Mouse (Mus musculus) kidney, embryonic 16.5 days (tissue): ENCODE results near the gene Epas1. TPM values are rescaled to one million over a fixed set of nuclear protein-coding genes. Genes with fewer than 3 reads are reported as not detected.

Experiments used
- ATAC-seq: fragments of 200-750 bp; cut with Nextera tagmentation; 2 replicates; pipeline ENCODE4 v1.8.0; 2017; ENCODE audit warnings: moderate TSS enrichment; ENCODE audit not compliant: low FRiP score, low TSS enrichment
- H3K27ac ChIP-seq: fragments of 300-500 bp; sonication (generic); 2 replicates; pipeline ENCODE4 v1.5.1; 2014; ENCODE audit warnings: low read length
- H3K27me3 ChIP-seq: fragments of 300-500 bp; sonication (generic); 2 replicates; pipeline ENCODE4 v1.6.1; 2014; ENCODE audit warnings: low read length, control low read depth, mixed read lengths; ENCODE audit not compliant: insufficient read depth
- H3K36me3 ChIP-seq: fragments of 300-500 bp; sonication (generic); 2 replicates; pipeline ENCODE4 v1.6.1; 2014; ENCODE audit warnings: low read length, control low read depth, mixed read lengths; ENCODE audit not compliant: insufficient read depth
- H3K4me1 ChIP-seq: fragments of 300-500 bp; sonication (generic); 2 replicates; pipeline ENCODE4 v1.6.1; 2014; ENCODE audit warnings: low read length, control low read depth, mixed read lengths; ENCODE audit not compliant: insufficient read depth
- H3K4me2 ChIP-seq: fragments of 300-500 bp; sonication (generic); replicated peaks from 2 replicates; pipeline ENCODE4 v1.6.1; 2014; ENCODE audit warnings: low read depth, low read length
- H3K4me3 ChIP-seq: fragments of 300-500 bp; sonication (generic); 2 replicates; pipeline ENCODE4 v1.5.1; 2014; ENCODE audit warnings: mild to moderate bottlenecking, low read length
- H3K9ac ChIP-seq: fragments of 300-500 bp; sonication (generic); replicated peaks from 2 replicates; pipeline ENCODE4 v1.6.1; 2014; ENCODE audit warnings: low read length
- H3K9me3 ChIP-seq: fragments of 300-500 bp; sonication (generic); 2 replicates; pipeline ENCODE4 v1.6.1; 2016; ENCODE audit warnings: low read length, control low read depth
- WGBS: fragments of 180-500 bp; shearing (Covaris S2); extraction: QIAGEN DNeasy Blood & Tissue Kit; methylation state at CpG from one replicate; pipeline ENCODE4 v1.1.7; 2014; 5-methylcytosine and 5-hydroxymethylcytosine counted together
- polyA plus RNA-seq: library from polyadenylated mRNA; unstranded; fragments of >200 nt; fragmentation: Nextera tagmentation; extraction: Ambion mirVana; gene quantifications from 2 replicates; pipeline ENCODE4 v1.2.1, GENCODE M21; 2015

The Epas1 gene
- polyA plus RNA-seq, 1 experiment from 2014 or later, result 10.0 TPM

DNA sequence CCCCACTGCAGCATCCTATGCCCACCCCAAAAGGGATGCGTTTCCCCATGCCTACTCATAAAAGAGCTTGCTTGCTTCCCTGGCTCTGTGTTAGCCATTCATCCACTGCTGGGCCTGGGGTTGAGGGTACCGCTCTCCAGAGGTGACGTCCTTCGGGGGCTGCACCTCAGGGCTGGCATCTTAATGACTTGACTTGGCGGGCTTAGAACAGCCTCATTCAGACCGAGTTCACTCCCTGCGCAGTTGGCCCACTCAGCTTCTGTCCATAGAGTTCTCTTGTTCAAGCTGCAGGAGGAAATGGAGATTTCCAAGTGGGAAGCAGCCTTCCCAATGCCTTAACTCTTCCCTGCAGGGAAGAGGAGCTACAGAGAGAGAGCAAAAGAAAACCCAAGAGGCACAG, 32.1 kb downstream of the Epas1 start:
- H3K9ac ChIP-seq, result no peak overlapping the region
- 40% methylated on average over 7 of the region's 7 CpGs for WGBS
- peaks cover 31% of the 10 kb centered on the region for H3K4me1 ChIP-seq
- H3K9me3 ChIP-seq, result no peaks in the 10 kb centered on the region
- no peak overlapping the region for H3K4me3 ChIP-seq
- ATAC-seq, result no peak
- peak overlapping the region; percentile 34 for H3K27ac ChIP-seq
- H3K27me3 ChIP-seq, result no peaks in the 10 kb centered on the region
- 0 out of 2 replicates have a peak overlapping the region, but pooled peaks have one; percentile 14 for H3K4me2 ChIP-seq
- H3K36me3 ChIP-seq, result no peaks in the 10 kb centered on the region

DNA sequence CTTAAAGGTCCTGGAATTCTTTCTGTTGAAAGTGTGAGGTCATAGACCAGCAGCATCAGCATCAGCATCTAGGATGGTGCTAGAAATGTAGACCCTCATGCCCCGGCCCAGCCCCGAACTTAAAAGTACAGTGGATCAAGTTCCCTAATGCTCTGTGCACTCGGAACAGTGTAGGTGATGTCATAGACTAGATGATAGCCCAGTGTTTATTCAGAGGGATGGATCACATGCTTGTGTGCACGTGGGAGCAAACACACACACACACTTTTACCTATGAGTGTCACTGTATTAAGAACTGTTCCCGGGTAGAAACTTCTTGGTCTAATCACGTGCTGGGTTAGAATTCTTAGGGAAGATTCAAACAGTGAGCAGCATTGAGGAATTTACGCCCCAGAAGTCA, 33.0 kb downstream of the Epas1 start:
- H3K27me3 ChIP-seq, result no peaks in the 10 kb centered on the region
- H3K9ac ChIP-seq, result no peak overlapping the region
- no peak overlapping the region for H3K4me3 ChIP-seq
- no peaks in the 10 kb centered on the region for H3K36me3 ChIP-seq
- H3K4me2 ChIP-seq, result no peak overlapping the region
- no peak overlapping the region for H3K27ac ChIP-seq
- WGBS, result 74% methylated on average over 7 of the region's 7 CpGs
- H3K4me1 ChIP-seq, result peaks cover 31% of the 10 kb centered on the region
- H3K9me3 ChIP-seq, result no peaks in the 10 kb centered on the region
- ATAC-seq, result no peak

DNA sequence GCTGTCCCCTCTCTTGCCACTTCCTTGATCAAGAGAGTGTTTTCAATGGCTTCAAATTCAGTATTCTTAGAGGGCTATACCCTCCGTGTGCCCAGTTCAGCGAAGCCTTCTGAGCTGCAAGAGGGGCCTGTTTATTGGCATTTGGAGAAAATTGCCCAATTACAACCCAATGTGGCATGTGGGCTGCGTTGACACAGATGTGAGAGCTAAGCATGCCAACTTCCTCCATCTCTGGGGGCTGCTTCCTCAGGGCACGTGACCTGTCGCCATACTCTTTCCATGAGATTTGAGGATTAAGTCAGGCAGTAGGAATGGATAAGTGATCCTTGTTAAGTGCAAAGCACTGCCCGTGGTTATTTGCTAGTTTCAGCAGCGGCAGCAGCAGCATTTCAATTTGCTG, 34.3 kb downstream of the Epas1 start:
- 53% methylated on average over 7 of the region's 7 CpGs for WGBS
- Histone ChIP-seq H3K4me3 (no peak overlapping the region), H3K9me3 (no peaks in the 10 kb centered on the region), H3K9ac (no peak overlapping the region), H3K4me2 (no peak overlapping the region), H3K36me3 (no peaks in the 10 kb centered on the region), H3K27ac (no peak overlapping the region), H3K27me3 (no peaks in the 10 kb centered on the region), H3K4me1 (peaks cover 31% of the 10 kb centered on the region)
- no peak for ATAC-seq

DNA sequence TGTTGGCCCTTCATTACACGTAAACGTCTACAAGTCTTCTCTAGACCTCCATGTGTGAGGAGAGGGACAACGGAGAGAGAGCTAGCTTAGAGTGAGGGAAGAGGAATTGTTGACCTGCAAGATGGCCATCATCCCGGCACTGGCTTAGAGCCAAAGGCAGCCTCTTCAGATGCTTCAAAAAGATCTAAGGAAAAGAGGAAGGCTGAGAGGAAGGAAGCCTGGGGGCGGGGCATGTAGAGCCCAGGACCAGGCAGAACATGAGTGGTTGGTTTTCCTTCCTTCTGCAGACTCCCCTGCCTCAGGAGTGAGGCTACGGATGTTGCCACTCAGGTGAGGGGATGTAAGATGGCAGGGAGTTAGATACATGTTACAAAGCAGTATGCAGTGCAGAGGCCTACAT, 34.8 kb downstream of the Epas1 start:
- Histone ChIP-seq H3K4me2 (no peak overlapping the region), H3K27ac (no peak overlapping the region), H3K27me3 (no peaks in the 10 kb centered on the region), H3K4me3 (no peak overlapping the region), H3K4me1 (peaks cover 31% of the 10 kb centered on the region), H3K36me3 (no peaks in the 10 kb centered on the region), H3K9me3 (no peaks in the 10 kb centered on the region), H3K9ac (no peak overlapping the region)
- WGBS, result 44% methylated on average over 6 of the region's 6 CpGs
- no peak for ATAC-seq

DNA sequence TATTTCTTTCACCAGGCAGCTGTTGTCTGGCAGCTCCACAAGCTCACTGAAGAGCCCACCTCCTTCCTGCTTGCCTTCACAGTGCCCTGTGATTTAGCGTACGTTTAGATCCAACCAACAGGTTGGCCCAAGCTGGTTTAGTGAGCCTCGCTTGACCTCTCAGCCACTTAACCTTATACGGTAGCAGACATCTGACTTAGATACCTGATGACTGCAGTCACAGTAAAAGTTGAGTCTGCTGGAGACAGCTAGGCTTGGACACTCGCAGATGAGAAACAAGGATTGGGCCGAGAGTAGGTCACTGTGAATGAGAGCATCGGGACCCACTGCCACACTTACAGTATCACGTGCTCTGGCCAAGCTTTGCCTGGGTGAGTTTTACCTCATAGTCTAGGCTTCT, 38.4 kb downstream of the Epas1 start:
- no peak overlapping the region for H3K4me2 ChIP-seq
- ATAC-seq, result no peak
- WGBS, result 84% methylated on average over 8 of the region's 8 CpGs

DNA sequence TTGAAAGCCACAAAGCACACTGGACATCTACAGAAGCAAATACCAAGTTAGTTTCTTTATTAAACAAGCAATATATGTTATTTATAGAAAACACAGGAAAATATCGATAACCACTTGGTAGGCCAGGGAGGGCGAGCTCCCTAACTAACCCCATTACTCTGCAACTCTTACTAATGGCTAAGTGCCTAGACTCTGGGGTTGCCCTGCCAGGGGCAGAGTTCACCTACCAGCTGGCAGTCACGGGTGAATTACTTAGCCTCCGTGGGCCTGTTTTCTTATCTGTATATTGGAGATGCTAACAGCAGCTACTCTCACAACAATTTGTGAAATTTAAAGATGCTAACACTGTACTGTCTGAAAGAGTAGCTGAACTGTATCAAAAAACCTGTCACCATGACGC, 42.3 kb downstream of the Epas1 start:
- 63% methylated on average over 5 of the region's 5 CpGs for WGBS

More for the DNA sequence above, 38.4 kb downstream of the Epas1 start:
- H3K36me3 ChIP-seq, result no peaks in the 10 kb centered on the region
- H3K4me3 ChIP-seq, result no peak overlapping the region
- no peak overlapping the region for H3K27ac ChIP-seq
- H3K27me3 ChIP-seq, result no peaks in the 10 kb centered on the region
- no peaks in the 10 kb centered on the region for H3K9me3 ChIP-seq
- H3K4me1 ChIP-seq, result peaks cover 7% of the 10 kb centered on the region; the same call in 1 of the 2 replicates
- H3K9ac ChIP-seq, result no peak overlapping the region

DNA sequence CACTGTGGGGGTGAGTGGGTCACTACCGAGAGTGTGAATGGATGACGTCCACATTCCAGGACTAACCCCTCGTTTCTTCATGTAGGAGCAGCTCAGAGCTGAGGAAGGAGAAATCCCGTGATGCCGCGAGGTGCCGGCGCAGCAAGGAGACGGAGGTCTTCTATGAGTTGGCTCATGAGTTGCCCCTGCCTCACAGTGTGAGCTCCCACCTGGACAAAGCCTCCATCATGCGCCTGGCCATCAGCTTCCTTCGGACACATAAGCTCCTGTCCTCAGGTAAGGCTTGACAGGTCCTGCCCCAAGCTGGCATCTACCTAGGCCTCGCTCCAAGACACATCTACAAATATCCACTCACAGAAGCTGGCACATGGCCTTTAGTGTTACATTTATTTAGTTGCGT, 43.5 kb downstream of the Epas1 start:
- Histone ChIP-seq H3K4me1 (peaks cover 23% of the 10 kb centered on the region), H3K9ac (no peak overlapping the region), H3K4me3 (no peak overlapping the region), H3K4me2 (no peak overlapping the region), H3K36me3 (no peaks in the 10 kb centered on the region), H3K27ac (no peak overlapping the region; the same call in 1 of the 2 replicates), H3K27me3 (no peaks in the 10 kb centered on the region), H3K9me3 (no peaks in the 10 kb centered on the region)
- no peak for ATAC-seq
- WGBS, result 91% methylated on average over 13 of the region's 13 CpGs

More for the DNA sequence above, 42.3 kb downstream of the Epas1 start:
- Histone ChIP-seq H3K36me3 (no peaks in the 10 kb centered on the region), H3K27ac (no peak overlapping the region), H3K9ac (no peak overlapping the region), H3K4me2 (no peak overlapping the region), H3K4me1 (0 out of 2 replicates have a peak, but pooled peaks cover 13% of the 10 kb centered on the region), H3K27me3 (no peaks in the 10 kb centered on the region), H3K4me3 (no peak overlapping the region), H3K9me3 (no peaks in the 10 kb centered on the region)
- ATAC-seq, result no peak

DNA sequence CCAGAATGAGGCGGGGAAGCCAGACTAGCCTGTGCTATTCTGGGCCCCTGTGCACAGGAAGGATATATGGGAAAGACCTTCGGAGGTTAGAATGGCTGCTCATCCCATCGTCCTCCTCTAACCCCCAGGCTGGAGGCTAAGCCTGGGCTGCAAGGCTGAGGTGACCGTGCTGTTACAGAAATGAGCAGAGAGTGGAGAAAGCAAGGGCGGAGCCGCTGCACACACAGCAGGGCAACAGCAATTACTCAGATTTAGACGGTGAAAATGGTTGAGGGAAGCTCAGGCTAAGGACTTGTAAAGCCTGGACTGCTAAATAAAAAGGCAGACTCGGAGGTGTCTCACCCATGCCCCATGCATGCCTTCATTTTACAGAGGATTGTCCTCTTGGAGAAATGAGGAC, 45.0 kb downstream of the Epas1 start:
- peak overlapping the region; percentile 39; the same call in 1 of the 2 replicates for H3K27ac ChIP-seq
- WGBS, result 60% methylated on average over 8 of the region's 8 CpGs
- no peak overlapping the region for H3K4me2 ChIP-seq
- H3K9me3 ChIP-seq, result no peaks in the 10 kb centered on the region
- H3K27me3 ChIP-seq, result no peaks in the 10 kb centered on the region
- H3K4me3 ChIP-seq, result no peak overlapping the region
- no peaks in the 10 kb centered on the region for H3K36me3 ChIP-seq
- H3K4me1 ChIP-seq, result peaks cover 30% of the 10 kb centered on the region
- no peak for ATAC-seq
- no peak overlapping the region for H3K9ac ChIP-seq

DNA sequence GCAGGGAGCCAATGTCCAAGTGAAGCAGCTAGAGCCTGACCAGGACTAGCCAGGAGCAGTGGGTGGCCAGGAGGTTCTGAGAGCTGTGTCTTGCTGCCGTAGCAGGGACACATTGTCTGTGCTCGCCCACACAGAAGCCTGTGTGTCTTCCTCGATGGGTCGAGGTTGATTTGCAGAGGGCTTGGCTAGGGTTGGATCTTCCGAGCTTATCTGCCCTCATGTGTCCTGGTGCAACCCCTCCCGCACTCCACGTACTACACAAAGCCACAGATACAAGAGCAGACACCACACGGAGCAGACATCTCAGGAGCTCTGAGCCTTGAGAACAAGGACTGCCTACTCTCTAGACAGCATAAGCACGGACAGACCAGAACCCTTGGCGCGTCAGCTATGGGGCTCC, 45.5 kb downstream of the Epas1 start:
- Histone ChIP-seq H3K27ac (peak overlapping the region; percentile 75; the same call in 1 of the 2 replicates), H3K4me3 (no peak overlapping the region), H3K9ac (no peak overlapping the region), H3K27me3 (no peaks in the 10 kb centered on the region), H3K4me2 (no peak overlapping the region), H3K36me3 (no peaks in the 10 kb centered on the region), H3K4me1 (peaks cover 30% of the 10 kb centered on the region), H3K9me3 (no peaks in the 10 kb centered on the region)
- 80% methylated on average over 11 of the region's 11 CpGs for WGBS
- no peak for ATAC-seq

DNA sequence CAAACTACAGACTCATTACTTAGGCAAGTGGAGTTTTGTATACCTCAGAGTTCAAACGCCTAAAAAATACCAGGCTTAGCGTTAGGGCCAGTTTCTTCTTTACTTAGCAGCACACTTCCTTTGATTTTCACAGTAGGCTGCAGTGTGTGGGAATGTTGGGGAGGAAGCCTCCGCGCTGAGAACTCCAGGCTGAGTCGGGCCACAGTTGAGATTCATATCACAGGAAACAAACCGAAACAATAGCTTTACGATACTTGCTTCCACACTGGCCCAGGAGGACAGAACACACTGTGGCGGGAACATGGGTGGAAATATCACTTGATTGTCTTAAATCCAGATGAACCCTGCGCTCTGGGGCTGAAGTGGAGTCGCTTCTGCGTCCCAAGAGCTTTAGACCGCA, 47.0 kb downstream of the Epas1 start:
- 54% methylated on average over 12 of the region's 12 CpGs for WGBS
- H3K9me3 ChIP-seq, result no peaks in the 10 kb centered on the region
- no peak for ATAC-seq
- H3K4me3 ChIP-seq, result no peak overlapping the region
- peaks cover 30% of the 10 kb centered on the region for H3K4me1 ChIP-seq
- H3K9ac ChIP-seq, result no peak overlapping the region
- H3K4me2 ChIP-seq, result no peak overlapping the region
- no peaks in the 10 kb centered on the region for H3K36me3 ChIP-seq
- no peaks in the 10 kb centered on the region for H3K27me3 ChIP-seq
- peak overlapping the region; percentile 80 for H3K27ac ChIP-seq
